Mouse (Mus musculus) kidney, embryonic 16.5 days (tissue): ENCODE data around the gene Olfr1193. TPM values are rescaled to one million over a fixed set of nuclear protein-coding genes. Genes with fewer than 3 reads are reported as not detected.
"Not testable (repeated sequence)": the region's sequence is repeated elsewhere in the genome, so short reads cannot be mapped to it uniquely, and the experiment has no call there.

ENCODE experiments used
- ATAC-seq: fragments of 200-750 bp; cut with Nextera tagmentation; 2 replicates; pipeline ENCODE4 v1.8.0; 2017; ENCODE audit warnings: moderate TSS enrichment; ENCODE audit not compliant: low FRiP score, low TSS enrichment
- H3K27ac ChIP-seq: fragments of 300-500 bp; sonication (generic); 2 replicates; pipeline ENCODE4 v1.5.1; 2014; ENCODE audit warnings: low read length
- H3K27me3 ChIP-seq: fragments of 300-500 bp; sonication (generic); 2 replicates; pipeline ENCODE4 v1.6.1; 2014; ENCODE audit warnings: low read length, control low read depth, mixed read lengths; ENCODE audit not compliant: insufficient read depth
- H3K36me3 ChIP-seq: fragments of 300-500 bp; sonication (generic); 2 replicates; pipeline ENCODE4 v1.6.1; 2014; ENCODE audit warnings: low read length, control low read depth, mixed read lengths; ENCODE audit not compliant: insufficient read depth
- H3K4me1 ChIP-seq: fragments of 300-500 bp; sonication (generic); 2 replicates; pipeline ENCODE4 v1.6.1; 2014; ENCODE audit warnings: low read length, control low read depth, mixed read lengths; ENCODE audit not compliant: insufficient read depth
- H3K4me2 ChIP-seq: fragments of 300-500 bp; sonication (generic); replicated peaks from 2 replicates; pipeline ENCODE4 v1.6.1; 2014; ENCODE audit warnings: low read depth, low read length
- H3K4me3 ChIP-seq: fragments of 300-500 bp; sonication (generic); 2 replicates; pipeline ENCODE4 v1.5.1; 2014; ENCODE audit warnings: mild to moderate bottlenecking, low read length
- H3K9ac ChIP-seq: fragments of 300-500 bp; sonication (generic); replicated peaks from 2 replicates; pipeline ENCODE4 v1.6.1; 2014; ENCODE audit warnings: low read length
- H3K9me3 ChIP-seq: fragments of 300-500 bp; sonication (generic); 2 replicates; pipeline ENCODE4 v1.6.1; 2016; ENCODE audit warnings: low read length, control low read depth
- WGBS: fragments of 180-500 bp; shearing (Covaris S2); extraction: QIAGEN DNeasy Blood & Tissue Kit; methylation state at CpG from one replicate; pipeline ENCODE4 v1.1.7; 2014; 5-methylcytosine and 5-hydroxymethylcytosine counted together
- polyA plus RNA-seq: library from polyadenylated mRNA; unstranded; fragments of >200 nt; fragmentation: Nextera tagmentation; extraction: Ambion mirVana; gene quantifications from 2 replicates; pipeline ENCODE4 v1.2.1, GENCODE M21; 2015

The Olfr1193 gene
- polyA plus RNA-seq: not detected in 2 replicates

GRCm38 (mm10) chr2:88675328-88675727 lies at the start of gene Olfr1193:
Gene Olfr1193, plus strand, starts transcription at chr2:88675628.
- not testable (repeated sequence) for H3K27ac ChIP-seq, H3K4me3 ChIP-seq, ATAC-seq, H3K27me3 ChIP-seq, H3K4me1 ChIP-seq, H3K9ac ChIP-seq, H3K9me3 ChIP-seq, H3K4me2 ChIP-seq, H3K36me3 ChIP-seq

- WGBS: 91% methylated on average over 1 of the region's 1 CpGs
- H3K9me3 ChIP-seq, H3K4me3 ChIP-seq, H3K4me2 ChIP-seq, H3K27ac ChIP-seq, H3K36me3 ChIP-seq, H3K4me1 ChIP-seq, H3K9ac ChIP-seq, H3K27me3 ChIP-seq, ATAC-seq: not testable (repeated sequence)
Measured at GRCm38 (mm10) chr2:88640242-88640641, 35.2 kb upstream of the Olfr1193 start, which contains the start of gene Olfr1191-ps1. Gene Olfr1191-ps1, plus strand, starts transcription at chr2:88640542.

DNA sequence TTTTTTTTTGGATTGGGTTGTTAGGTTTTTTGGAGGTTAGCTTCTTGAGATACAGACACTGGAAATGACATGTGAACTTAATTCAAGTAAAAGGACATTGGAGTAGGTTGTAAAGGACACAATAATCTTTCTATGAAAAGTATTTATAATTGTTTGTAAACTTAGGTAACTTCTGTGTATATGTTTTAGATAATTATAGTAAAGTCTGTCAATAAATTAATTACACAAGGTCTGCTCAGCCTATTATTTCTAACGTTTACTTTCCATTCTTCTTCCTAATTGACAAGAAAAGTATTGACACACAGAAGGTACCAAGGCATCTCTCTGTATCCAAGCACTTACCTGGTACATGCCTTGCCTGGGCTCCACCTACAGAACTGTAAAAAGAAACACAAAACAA lies 27.2 kb upstream of the Olfr1193 start, which contains the start of gene Olfr1192-ps1:
Gene Olfr1192-ps1 (plus strand): TSS at position 301 of the 400 bp plus-strand sequence.
- Histone ChIP-seq H3K4me3 (no peak within 1 kb of the TSS), H3K27me3 (no peaks in the 10 kb centered on the region), H3K4me2 (no peak within 1 kb of the TSS), H3K4me1 (no peaks in the 10 kb centered on the region), H3K36me3 (no peaks in the 10 kb centered on the region), H3K9me3 (no peaks in the 10 kb centered on the region), H3K27ac (no peak within 1 kb of the TSS), H3K9ac (no peak within 1 kb of the TSS)
- WGBS: 48% methylated on average over 1 of the region's 1 CpGs
- no peak for ATAC-seq

GRCm38 (mm10) chr2:88689087-88689486 lies 13.7 kb downstream of the Olfr1193 start, which contains the start of gene Olfr1195:
Gene Olfr1195, minus strand, starts transcription at chr2:88689187.
- Histone ChIP-seq H3K27me3 (no peaks in the 10 kb centered on the region), H3K9ac (no peak within 1 kb of the TSS), H3K4me1 (no peaks in the 10 kb centered on the region), H3K36me3 (no peaks in the 10 kb centered on the region), H3K27ac (no peak within 1 kb of the TSS), H3K9me3 (no peaks in the 10 kb centered on the region), H3K4me3 (no peak within 1 kb of the TSS), H3K4me2 (no peak within 1 kb of the TSS)
- ATAC-seq: no peak

DNA sequence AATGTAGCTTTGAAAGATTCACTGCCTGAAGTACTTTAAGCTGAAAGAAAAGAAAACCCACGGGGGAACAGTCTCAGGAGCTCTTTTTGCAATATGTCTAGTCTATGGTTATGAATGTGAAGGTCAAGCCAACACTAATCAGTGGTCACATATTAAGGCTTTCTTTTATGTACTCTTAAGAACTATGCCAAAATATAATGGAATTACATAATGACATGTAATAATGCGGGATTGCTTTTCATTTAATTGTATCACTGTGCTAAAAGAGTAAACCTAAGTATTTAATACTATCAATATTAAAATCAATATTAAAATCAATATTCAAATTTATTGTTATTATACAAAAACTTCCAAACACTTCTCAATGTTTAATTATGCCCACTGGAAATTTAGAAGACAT lies 29.1 kb downstream of the Olfr1193 start, which contains the start of gene Olfr1196:
Gene Olfr1196 (minus strand): TSS at position 101 of the 400 bp plus-strand sequence.
- H3K27me3 ChIP-seq: no peaks in the 10 kb centered on the region
- no peak within 1 kb of the TSS for H3K4me3 ChIP-seq
- no peak within 1 kb of the TSS for H3K27ac ChIP-seq
- no peaks in the 10 kb centered on the region for H3K36me3 ChIP-seq
- H3K4me2 ChIP-seq: no peak within 1 kb of the TSS
- ATAC-seq: no peak
- no peaks in the 10 kb centered on the region for H3K9me3 ChIP-seq
- no peaks in the 10 kb centered on the region for H3K4me1 ChIP-seq
- WGBS: 82% methylated on average over 2 of the region's 2 CpGs
- H3K9ac ChIP-seq: no peak within 1 kb of the TSS

Other genes starting within 250 kb of the Olfr1193 start
- not detected in 2 replicates for gene Olfr1181, start 249.5 kb upstream of the Olfr1193 start, polyA plus RNA-seq
- not detected in 2 replicates for gene Gm13757, start 226.5 kb upstream of the Olfr1193 start, polyA plus RNA-seq
- not detected in 2 replicates for gene Olfr1183, start 220.8 kb upstream of the Olfr1193 start, polyA plus RNA-seq
- gene Olfr1184, start 192.0 kb upstream of the Olfr1193 start, polyA plus RNA-seq: not detected in 2 replicates
- gene Olfr1185-ps1, start 182.3 kb upstream of the Olfr1193 start, polyA plus RNA-seq: not detected in 2 replicates
- not detected in 2 replicates for gene Olfr1186, start 157.1 kb upstream of the Olfr1193 start, polyA plus RNA-seq
- gene Olfr1188, start 118.7 kb upstream of the Olfr1193 start, polyA plus RNA-seq: not detected in 2 replicates
- gene Olfr1189, start 89.2 kb upstream of the Olfr1193 start, polyA plus RNA-seq: not detected in 2 replicates
- not detected in 2 replicates for gene Olfr1191-ps1, start 35.1 kb upstream of the Olfr1193 start, polyA plus RNA-seq
- gene Olfr1192-ps1, start 27.1 kb upstream of the Olfr1193 start, polyA plus RNA-seq: not detected in 2 replicates
- not detected in 2 replicates for gene Olfr1195, start 13.6 kb downstream of the Olfr1193 start, polyA plus RNA-seq
- gene Olfr1196, start 29.0 kb downstream of the Olfr1193 start, polyA plus RNA-seq: not detected in 2 replicates
- gene Olfr1197, start 56.7 kb downstream of the Olfr1193 start, polyA plus RNA-seq: not detected in 2 replicates
- not detected in 2 replicates for gene Olfr1198, start 75.7 kb downstream of the Olfr1193 start, polyA plus RNA-seq
- not detected in 2 replicates for gene Olfr1199, start 84.8 kb downstream of the Olfr1193 start, polyA plus RNA-seq
- not detected in 2 replicates for gene Olfr1200, start 94.9 kb downstream of the Olfr1193 start, polyA plus RNA-seq
- not detected in 2 replicates for gene Olfr1201, start 117.4 kb downstream of the Olfr1193 start, polyA plus RNA-seq
- not detected in 2 replicates for gene Olfr1202, start 138.9 kb downstream of the Olfr1193 start, polyA plus RNA-seq
- gene Olfr1205, start 154.1 kb downstream of the Olfr1193 start, polyA plus RNA-seq: not detected in 2 replicates
- not detected in 2 replicates for gene Olfr1204, start 173.7 kb downstream of the Olfr1193 start, polyA plus RNA-seq
- not detected in 2 replicates for gene Olfr1206, start 187.6 kb downstream of the Olfr1193 start, polyA plus RNA-seq
- not detected in 2 replicates for gene Olfr1208, start 226.7 kb downstream of the Olfr1193 start, polyA plus RNA-seq
- gene Olfr1209, start 239.5 kb downstream of the Olfr1193 start, polyA plus RNA-seq: not detected in 2 replicates